Mouse (Mus musculus) forebrain, embryonic 10.5 days (tissue): ENCODE data around the gene Cebpg. TPM values are rescaled to one million over a fixed set of nuclear protein-coding genes. Genes with fewer than 3 reads are reported as not detected.

Experiments used
- DNase-seq: peaks from one replicate; pipeline ENCODE4 v3.0.0-alpha.2; 2017; ENCODE audit warnings: low spot score; ENCODE audit errors: extremely low spot score
- H3K27ac ChIP-seq: fragments of 300-500 bp; sonication (generic); 2 replicates; pipeline ENCODE4 v1.5.1; 2016; ENCODE audit warnings: mild to moderate bottlenecking
- H3K27me3 ChIP-seq: fragments of 300-500 bp; sonication (generic); 2 replicates; pipeline ENCODE4 v1.6.1; 2016; ENCODE audit warnings: mild to moderate bottlenecking; ENCODE audit not compliant: poor library complexity, severe bottlenecking
- H3K36me3 ChIP-seq: fragments of 300-500 bp; sonication (generic); replicated peaks from 2 replicates; pipeline ENCODE4 v1.6.1; 2016; ENCODE audit warnings: mild to moderate bottlenecking, moderate library complexity
- H3K4me1 ChIP-seq: fragments of 300-500 bp; sonication (generic); 2 replicates; pipeline ENCODE4 v1.6.1; 2016
- H3K4me3 ChIP-seq: fragments of 300-500 bp; sonication (generic); 2 replicates; pipeline ENCODE4 v1.5.1; 2016; ENCODE audit warnings: mild to moderate bottlenecking, moderate library complexity
- H3K9me3 ChIP-seq: fragments of 300-500 bp; sonication (generic); 2 replicates; pipeline ENCODE4 v1.6.1; 2016; ENCODE audit warnings: mild to moderate bottlenecking, moderate library complexity
- WGBS: fragments of 180-500 bp; shearing (Covaris S2); methylation state at CpG from one replicate; pipeline ENCODE4 v1.1.7; 2016; 5-methylcytosine and 5-hydroxymethylcytosine counted together
- polyA plus RNA-seq: library from polyadenylated mRNA; unstranded; fragments of >200 nt; fragmentation: Nextera tagmentation; extraction: Ambion mirVana; gene quantifications from 2 replicates; pipeline ENCODE4 v1.2.1, GENCODE M21; 2016

Cebpg gene
- polyA plus RNA-seq, 1 experiment from 2014 or later = 45.0 TPM

DNA sequence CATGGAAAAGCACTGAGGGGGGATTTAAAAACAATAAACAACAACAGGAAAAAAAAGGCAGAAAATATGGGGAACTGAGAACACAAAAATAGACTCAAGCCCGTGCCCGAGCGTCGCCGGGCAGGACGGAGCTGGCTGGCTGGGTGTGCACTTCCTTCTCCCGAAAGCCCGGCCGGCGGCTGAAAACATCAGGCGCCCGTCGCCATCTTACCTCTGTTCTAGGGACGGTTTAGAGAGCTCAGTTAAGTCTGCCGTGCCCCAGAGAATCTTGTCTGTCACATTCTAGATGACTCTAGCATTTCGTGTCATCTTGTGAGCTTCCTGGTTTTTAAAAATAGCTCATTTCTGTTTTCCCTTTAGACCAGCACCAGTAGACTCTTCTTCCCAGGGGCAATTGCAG, 27.8 kb downstream of the Cebpg start:
- DNase-seq = no peak
- Histone ChIP-seq H3K36me3 (peaks cover 32% of the 10 kb centered on the region), H3K27ac (no peak overlapping the region), H3K27me3 (no peaks in the 10 kb centered on the region), H3K4me1 (no peaks in the 10 kb centered on the region), H3K9me3 (no peaks in the 10 kb centered on the region), H3K4me3 (no peak overlapping the region)
- WGBS = 92% methylated on average over 16 of the region's 16 CpGs

DNA sequence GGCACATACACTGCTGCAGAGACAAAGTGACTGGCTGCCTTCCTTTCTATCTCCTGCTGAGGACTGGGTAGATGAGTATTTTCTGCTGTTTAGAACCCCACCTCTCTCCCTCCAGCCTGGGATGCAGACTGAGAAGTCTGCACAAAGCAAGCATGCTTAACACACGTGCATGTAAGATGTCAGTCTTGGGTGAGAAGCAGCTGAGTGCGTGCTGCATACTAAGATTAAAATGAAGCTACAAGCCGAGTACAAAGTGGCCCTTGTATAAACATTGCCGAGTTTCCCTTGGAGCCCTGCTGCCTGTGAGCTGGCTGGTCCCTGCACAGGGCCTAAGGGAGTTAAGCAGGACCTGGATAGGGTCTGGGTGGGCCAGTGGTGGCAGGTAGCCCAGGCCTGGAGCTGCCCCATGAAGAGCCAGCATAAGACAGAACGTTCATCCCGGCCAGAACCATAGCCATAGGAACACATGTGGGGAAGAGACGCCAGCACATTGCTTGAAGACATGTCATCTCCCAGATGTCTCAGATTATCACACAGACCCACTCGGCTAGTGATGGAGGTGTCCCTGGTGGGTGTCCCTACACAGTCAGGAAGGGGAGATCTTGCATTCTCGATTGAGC, 28.5 kb downstream of the Cebpg start:
- no peaks in the 10 kb centered on the region for H3K27me3 ChIP-seq
- H3K36me3 ChIP-seq = peaks cover 27% of the 10 kb centered on the region
- 88% methylated on average over 9 of the region's 9 CpGs for WGBS
- no peak for DNase-seq
- H3K4me1 ChIP-seq = no peaks in the 10 kb centered on the region
- H3K9me3 ChIP-seq = no peaks in the 10 kb centered on the region
- no peak overlapping the region for H3K27ac ChIP-seq
- no peak overlapping the region for H3K4me3 ChIP-seq

DNA sequence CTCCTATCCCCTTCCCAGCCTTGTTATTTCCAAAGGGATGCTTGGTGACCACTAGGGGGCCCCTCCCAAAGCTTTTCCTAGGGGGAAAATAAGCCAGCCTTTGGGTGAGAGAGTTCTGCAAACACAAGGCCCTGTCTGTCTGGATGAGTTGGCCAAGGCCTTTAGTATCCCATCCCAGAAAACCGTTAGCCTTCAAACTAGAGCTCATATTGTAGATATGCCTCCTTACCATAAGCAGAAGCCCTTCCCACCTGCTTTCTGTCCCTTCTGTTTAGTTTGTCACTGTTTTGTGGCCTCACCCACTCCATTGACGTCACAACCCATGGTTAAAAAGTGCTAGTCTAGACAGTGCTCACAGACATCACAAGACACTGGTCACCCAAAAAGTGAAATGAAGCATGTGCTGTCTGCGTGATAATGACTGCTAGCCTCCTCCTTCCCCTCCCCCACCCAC, 29.5 kb downstream of the Cebpg start:
- H3K4me1 ChIP-seq = no peaks in the 10 kb centered on the region
- H3K27ac ChIP-seq = no peak overlapping the region
- no peaks in the 10 kb centered on the region for H3K27me3 ChIP-seq
- no peaks in the 10 kb centered on the region for H3K9me3 ChIP-seq
- no peak overlapping the region for H3K4me3 ChIP-seq
- DNase-seq = peak; percentile 34
- WGBS = 76% methylated on average over 3 of the region's 3 CpGs
- peaks cover 19% of the 10 kb centered on the region for H3K36me3 ChIP-seq

DNA sequence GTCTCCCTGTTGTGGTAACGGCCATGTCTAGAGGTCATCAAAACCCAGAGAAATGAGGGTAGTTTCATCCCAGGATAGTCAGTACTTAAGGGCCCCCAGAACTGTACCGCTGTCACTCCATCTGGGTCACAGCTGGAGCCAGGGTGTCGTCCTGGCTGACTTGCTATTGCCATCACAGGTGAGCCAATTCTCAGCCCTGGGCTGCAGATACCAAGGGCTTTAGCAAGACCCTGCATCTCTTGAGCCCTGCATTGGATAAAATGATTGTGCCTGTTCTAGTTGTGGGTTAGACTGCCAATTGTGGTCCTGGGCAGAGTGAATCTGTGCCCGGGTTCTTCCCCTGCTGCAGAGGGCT, 30.1 kb downstream of the Cebpg start:
- Histone ChIP-seq H3K9me3 (no peaks in the 10 kb centered on the region), H3K27ac (no peak overlapping the region), H3K4me3 (no peak overlapping the region), H3K36me3 (peaks cover 14% of the 10 kb centered on the region), H3K27me3 (no peaks in the 10 kb centered on the region), H3K4me1 (no peaks in the 10 kb centered on the region)
- DNase-seq = no peak
- WGBS = 82% methylated on average over 4 of the region's 4 CpGs

DNA sequence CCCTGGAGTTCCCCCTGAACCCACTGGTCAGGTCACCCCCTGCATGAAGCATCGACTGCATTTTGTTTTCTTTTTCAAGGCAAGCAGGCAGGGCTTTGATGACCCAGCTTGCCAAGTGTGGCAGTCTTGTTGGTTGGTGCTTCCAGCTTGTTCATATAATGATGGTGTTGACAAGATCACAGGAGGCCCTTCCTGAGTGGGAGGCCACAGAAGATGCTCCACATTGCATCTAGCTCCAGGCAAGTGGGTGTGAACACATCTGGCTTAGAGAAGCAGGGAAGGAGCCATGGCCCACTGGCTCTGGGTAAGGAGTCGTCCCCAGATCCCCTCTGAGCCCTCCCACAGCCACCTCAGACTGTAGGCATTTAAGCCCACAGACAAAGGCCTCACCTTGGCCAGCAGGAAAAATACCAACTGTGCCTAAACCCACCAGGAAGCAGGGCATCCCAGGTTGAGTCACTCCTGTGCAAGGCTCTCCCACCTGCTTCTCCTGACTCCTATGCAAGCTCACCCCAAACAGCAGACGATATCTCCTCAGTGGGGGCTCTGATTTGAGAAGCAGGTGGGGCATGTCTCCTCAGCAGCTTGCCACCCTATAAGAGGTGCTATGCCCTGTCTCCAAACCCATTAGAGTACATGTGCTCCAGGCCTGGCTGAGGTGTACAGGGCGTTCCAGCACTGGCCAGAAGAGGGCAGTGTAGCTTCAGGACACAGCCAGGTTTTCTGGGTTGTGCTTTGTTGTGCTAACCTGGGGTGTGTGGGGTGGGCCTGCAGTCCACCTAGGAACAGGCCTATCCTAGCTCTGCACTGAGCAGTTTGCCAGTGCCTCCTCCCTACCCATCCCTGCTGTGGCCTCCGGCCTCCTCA, 30.7 kb downstream of the Cebpg start:
- DNase-seq = peak; percentile 78
- no peaks in the 10 kb centered on the region for H3K9me3 ChIP-seq
- 52% methylated on average over 5 of the region's 5 CpGs for WGBS

DNA sequence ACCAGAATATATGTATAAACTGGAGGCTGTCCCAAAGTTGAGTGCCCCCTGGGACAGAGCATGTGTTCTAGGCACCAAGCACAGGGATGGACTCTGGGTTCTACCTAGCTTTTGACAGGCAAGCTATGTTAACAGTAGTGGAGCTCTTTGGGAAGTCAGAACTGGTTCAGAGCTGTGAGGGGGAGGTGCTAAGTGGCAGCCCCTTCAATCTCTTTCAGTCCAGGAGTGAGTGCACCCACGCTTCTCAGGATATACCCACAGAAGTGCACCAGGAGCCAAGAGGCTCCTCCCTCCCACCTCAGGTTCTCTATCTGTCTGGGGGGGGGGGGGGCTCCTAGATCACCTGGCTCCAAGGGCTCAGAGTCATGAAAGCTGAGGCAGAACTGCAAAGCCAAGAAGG, 31.9 kb downstream of the Cebpg start:
- Histone ChIP-seq H3K4me1 (no peaks in the 10 kb centered on the region), H3K9me3 (no peaks in the 10 kb centered on the region), H3K4me3 (no peak overlapping the region), H3K27me3 (no peaks in the 10 kb centered on the region), H3K36me3 (peaks cover 14% of the 10 kb centered on the region), H3K27ac (no peak overlapping the region)
- no peak for DNase-seq
- WGBS = 89% methylated on average over 1 of the region's 1 CpGs

More for the DNA sequence above, 30.7 kb downstream of the Cebpg start:
- H3K36me3 ChIP-seq = peaks cover 14% of the 10 kb centered on the region
- H3K27me3 ChIP-seq = no peaks in the 10 kb centered on the region
- no peak overlapping the region for H3K4me3 ChIP-seq
- H3K27ac ChIP-seq = no peak overlapping the region
- H3K4me1 ChIP-seq = no peaks in the 10 kb centered on the region

DNA sequence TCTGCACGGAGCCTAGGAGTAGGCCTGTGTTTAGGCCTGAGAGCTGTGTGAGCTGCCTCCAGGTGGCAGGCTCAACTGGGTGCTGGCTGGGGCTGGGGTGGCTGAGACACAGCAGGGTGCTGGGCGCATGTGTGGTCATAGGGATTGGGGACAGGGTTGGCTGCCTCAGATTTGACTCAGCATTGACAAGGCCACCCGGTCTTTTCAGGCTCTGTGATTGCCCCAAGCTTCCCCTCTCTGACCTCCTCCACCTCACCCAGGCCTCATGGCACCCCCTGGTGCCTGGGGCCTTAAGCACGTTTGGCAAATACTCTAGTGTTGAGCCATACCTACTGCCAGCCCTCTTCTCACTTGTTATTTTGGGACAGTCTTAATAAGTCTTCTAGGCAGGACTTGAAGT, 33.1 kb downstream of the Cebpg start:
- H3K4me1 ChIP-seq = no peaks in the 10 kb centered on the region
- no peak for DNase-seq
- H3K9me3 ChIP-seq = no peaks in the 10 kb centered on the region
- 81% methylated on average over 4 of the region's 4 CpGs for WGBS
- no peak overlapping the region for H3K27ac ChIP-seq
- peaks cover 10% of the 10 kb centered on the region for H3K36me3 ChIP-seq
- no peaks in the 10 kb centered on the region for H3K27me3 ChIP-seq
- H3K4me3 ChIP-seq = no peak overlapping the region

DNA sequence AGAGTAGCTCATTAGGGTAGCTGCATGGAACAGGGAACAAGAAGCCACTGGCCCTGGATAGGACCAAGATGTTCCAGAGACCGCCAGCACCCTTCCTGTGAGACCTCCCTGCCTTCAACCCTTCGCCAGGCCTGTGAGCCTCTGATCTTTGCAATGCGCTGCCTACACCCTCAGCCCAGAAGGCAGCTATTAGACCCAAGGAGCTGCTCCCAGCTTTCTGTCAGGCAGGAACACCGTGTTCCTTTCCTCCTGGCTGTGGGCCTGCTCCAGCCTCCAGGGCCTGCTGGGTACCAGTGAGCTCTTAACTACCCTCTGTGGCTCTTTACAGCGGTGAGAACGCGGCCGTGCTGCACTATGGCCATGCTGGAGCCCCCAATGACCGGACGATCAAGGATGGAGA, 35.0 kb downstream of the Cebpg start:
- no peaks in the 10 kb centered on the region for H3K27me3 ChIP-seq
- WGBS = 84% methylated on average over 10 of the region's 10 CpGs
- no peak overlapping the region for H3K4me3 ChIP-seq
- no peaks in the 10 kb centered on the region for H3K4me1 ChIP-seq
- H3K36me3 ChIP-seq = peaks cover 8% of the 10 kb centered on the region
- H3K9me3 ChIP-seq = no peaks in the 10 kb centered on the region
- no peak overlapping the region for H3K27ac ChIP-seq
- DNase-seq = no peak

DNA sequence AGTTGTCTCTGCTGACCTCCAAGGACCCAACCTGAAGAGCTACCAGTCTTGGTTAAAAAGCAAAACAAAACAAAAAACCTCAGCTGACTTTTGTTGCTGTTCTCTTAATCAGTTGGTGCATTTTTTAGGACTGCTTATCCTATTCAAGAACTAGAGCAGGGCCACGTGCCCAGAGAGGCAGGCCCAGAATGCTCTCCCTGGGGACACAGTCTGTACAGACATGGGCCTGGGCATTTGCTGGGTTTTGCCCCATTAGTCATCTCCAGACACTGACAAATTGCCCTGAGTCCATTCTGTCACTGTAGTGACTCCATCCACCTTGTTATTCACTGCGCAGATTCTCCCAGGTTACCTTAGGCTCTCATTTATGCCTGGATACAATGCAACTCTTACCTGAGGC, 41.1 kb downstream of the Cebpg start:
- Histone ChIP-seq H3K4me3 (no peak overlapping the region), H3K27ac (no peak overlapping the region), H3K4me1 (peaks cover 4% of the 10 kb centered on the region), H3K9me3 (no peaks in the 10 kb centered on the region), H3K36me3 (no peaks in the 10 kb centered on the region), H3K27me3 (no peaks in the 10 kb centered on the region)
- 81% methylated on average over 2 of the region's 2 CpGs for WGBS
- no peak for DNase-seq

DNA sequence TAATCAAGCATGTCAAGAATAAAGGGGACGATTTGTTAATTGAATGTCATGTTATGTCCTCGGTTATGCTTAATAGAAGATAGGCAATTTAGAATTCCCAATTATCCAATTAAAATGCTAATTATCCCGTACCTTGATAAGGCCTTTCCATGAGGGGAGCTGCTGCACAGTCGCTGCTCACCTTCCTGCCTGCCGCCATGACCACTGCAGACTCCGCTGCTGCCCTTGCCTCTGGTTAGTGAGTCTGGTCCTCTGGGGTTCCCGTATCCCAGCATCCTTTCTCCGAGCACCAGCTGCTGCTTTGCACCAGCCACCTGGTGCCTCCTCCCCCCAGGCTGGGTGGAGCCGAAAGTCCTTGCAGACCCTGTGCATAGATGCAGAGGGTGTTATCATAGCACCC, 43.1 kb downstream of the Cebpg start:
- Histone ChIP-seq H3K4me3 (no peak overlapping the region), H3K27me3 (no peaks in the 10 kb centered on the region), H3K27ac (no peak overlapping the region), H3K4me1 (peaks cover 4% of the 10 kb centered on the region), H3K9me3 (no peaks in the 10 kb centered on the region), H3K36me3 (no peaks in the 10 kb centered on the region)
- WGBS = 77% methylated on average over 9 of the region's 9 CpGs
- DNase-seq = no peak

DNA sequence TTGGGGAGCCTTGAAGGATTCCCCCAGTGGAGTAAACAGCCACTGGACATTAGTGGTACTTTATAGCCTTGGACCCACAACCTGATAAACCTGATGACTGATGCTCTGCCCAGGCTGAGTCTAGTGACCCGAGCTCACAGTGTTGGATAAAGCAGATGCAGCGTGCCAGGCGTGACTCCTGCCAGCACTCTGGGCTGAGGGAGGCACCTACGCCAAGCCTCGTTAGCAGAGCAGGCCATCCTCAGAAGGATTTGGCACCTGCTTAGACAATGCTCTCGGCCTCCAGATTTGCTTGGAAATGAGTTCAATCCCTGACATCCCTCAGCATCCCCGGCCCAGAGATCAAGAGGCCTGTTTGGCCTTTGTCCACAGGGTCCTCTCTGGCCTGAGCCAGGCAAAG, 49.7 kb downstream of the Cebpg start:
- no peak overlapping the region for H3K27ac ChIP-seq
- 89% methylated on average over 7 of the region's 7 CpGs for WGBS
- H3K27me3 ChIP-seq = no peaks in the 10 kb centered on the region
- no peaks in the 10 kb centered on the region for H3K36me3 ChIP-seq
- H3K4me3 ChIP-seq = no peak overlapping the region
- no peaks in the 10 kb centered on the region for H3K9me3 ChIP-seq
- no peak for DNase-seq
- peaks cover 12% of the 10 kb centered on the region for H3K4me1 ChIP-seq

DNA sequence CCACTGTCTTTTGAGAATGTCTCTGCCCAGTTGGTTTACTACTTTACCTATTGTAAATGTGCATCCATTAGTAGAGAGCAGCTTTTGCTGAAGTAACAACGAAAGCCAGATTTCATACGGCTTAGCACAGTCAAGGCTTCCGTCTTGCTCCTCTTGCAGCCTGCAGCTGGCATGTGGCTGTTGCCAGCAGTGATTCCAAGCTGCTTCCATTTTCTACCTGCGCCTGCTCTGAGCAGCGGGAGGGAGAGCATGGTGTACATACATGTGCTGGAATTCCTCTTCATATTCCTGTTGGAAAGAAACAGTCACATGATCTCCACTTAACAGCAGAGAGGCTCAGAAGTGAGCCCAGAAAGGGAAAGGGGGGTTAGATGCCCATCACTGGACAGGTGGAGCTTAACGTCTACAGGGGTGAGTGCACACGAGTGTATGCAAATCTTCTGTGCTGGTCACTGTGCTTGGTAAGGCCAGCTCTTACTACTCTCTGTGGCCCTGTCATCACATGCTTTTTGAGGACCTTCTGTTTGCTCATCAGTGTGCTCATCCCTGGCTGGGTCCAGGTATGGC, 53.1 kb downstream of the Cebpg start:
- Histone ChIP-seq H3K4me1 (peaks cover 18% of the 10 kb centered on the region), H3K9me3 (no peaks in the 10 kb centered on the region), H3K36me3 (no peaks in the 10 kb centered on the region), H3K4me3 (no peak overlapping the region), H3K27ac (no peak overlapping the region), H3K27me3 (no peaks in the 10 kb centered on the region)
- 76% methylated on average over 7 of the region's 7 CpGs for WGBS
- no peak for DNase-seq

DNA sequence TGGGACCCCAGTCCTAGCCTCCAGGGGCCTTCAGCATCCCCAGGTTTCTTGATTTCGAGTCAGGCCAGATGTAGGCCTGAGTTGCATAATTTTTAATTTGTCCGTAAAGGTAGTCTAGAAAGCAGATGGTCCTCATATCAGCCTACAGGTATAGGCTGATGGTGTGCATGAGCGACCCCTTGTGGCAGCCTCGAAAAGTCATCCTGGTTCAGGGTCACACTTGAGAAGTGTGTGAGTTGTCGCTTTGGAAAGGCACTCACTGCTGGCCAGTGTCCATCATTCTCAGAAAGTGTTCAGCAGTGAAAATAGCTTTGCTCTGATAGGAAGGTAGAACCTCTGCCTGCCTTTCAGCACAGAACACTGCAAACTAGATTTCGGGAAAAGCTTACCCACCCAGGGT, 55.5 kb downstream of the Cebpg start:
- no peaks in the 10 kb centered on the region for H3K36me3 ChIP-seq
- H3K27me3 ChIP-seq = no peaks in the 10 kb centered on the region
- H3K4me3 ChIP-seq = no peak overlapping the region
- DNase-seq = peak; percentile 30
- H3K4me1 ChIP-seq = peaks cover 36% of the 10 kb centered on the region
- H3K27ac ChIP-seq = no peak overlapping the region
- no peaks in the 10 kb centered on the region for H3K9me3 ChIP-seq
- WGBS = 45% methylated on average over 6 of the region's 6 CpGs
